Mouse (Mus musculus) midbrain, postnatal 0 days (tissue): ENCODE results near the gene Caskin2. TPM values are rescaled to one million over a fixed set of nuclear protein-coding genes. Genes with fewer than 3 reads are reported as not detected.

Experiments
- ATAC-seq: fragments of 200-750 bp; cut with Nextera tagmentation; 2 replicates; pipeline ENCODE4 v1.8.0; 2017; ENCODE audit warnings: moderate number of reproducible peaks, mild to moderate bottlenecking, moderate TSS enrichment, moderate library complexity; ENCODE audit not compliant: low FRiP score
- DNase-seq: peaks from one replicate; pipeline ENCODE4 v3.0.0-alpha.2; 2015; ENCODE audit warnings: low spot score
- H3K27ac ChIP-seq: fragments of 300-500 bp; sonication (generic); 2 replicates; pipeline ENCODE4 v1.5.1; 2014; ENCODE audit warnings: low read depth, mild to moderate bottlenecking, low read length, mixed read lengths
- H3K27me3 ChIP-seq: fragments of 300-500 bp; sonication (generic); 2 replicates; pipeline ENCODE4 v1.6.1; 2014; ENCODE audit warnings: low read length, control low read depth, mixed read lengths; ENCODE audit not compliant: insufficient read depth
- H3K36me3 ChIP-seq: fragments of 300-500 bp; sonication (generic); 2 replicates; pipeline ENCODE4 v1.6.1; 2014; ENCODE audit warnings: low read length, control low read depth, mixed read lengths; ENCODE audit not compliant: insufficient read depth
- H3K4me1 ChIP-seq: fragments of 300-500 bp; sonication (generic); 2 replicates; pipeline ENCODE4 v1.6.1; 2014; ENCODE audit warnings: mild to moderate bottlenecking, control low read depth, antibody characterized with exemption, low read length, mixed read lengths; ENCODE audit not compliant: insufficient read depth
- H3K4me2 ChIP-seq: fragments of 300-500 bp; sonication (generic); 2 replicates; pipeline ENCODE4 v1.6.1; 2014; ENCODE audit warnings: low read depth, mild to moderate bottlenecking, low read length, mixed read lengths; ENCODE audit not compliant: poor library complexity, severe bottlenecking
- H3K4me3 ChIP-seq: fragments of 300-500 bp; sonication (generic); 2 replicates; pipeline ENCODE4 v1.5.1; 2014; ENCODE audit warnings: low read depth, mild to moderate bottlenecking, low read length, moderate library complexity
- H3K9ac ChIP-seq: fragments of 300-500 bp; sonication (generic); replicated peaks from 2 replicates; pipeline ENCODE4 v1.6.1; 2014; ENCODE audit warnings: mild to moderate bottlenecking, low read length, moderate library complexity, mixed read lengths; ENCODE audit not compliant: poor library complexity, severe bottlenecking
- H3K9me3 ChIP-seq: fragments of 300-500 bp; sonication (generic); 2 replicates; pipeline ENCODE4 v1.6.1; 2016; ENCODE audit warnings: low read length, control low read depth
- CTCF ChIP-seq: IDR thresholded peaks from 2 replicates; pipeline ENCODE4 v1.5.1; 2016; ENCODE audit warnings: antibody characterized with exemption, mild to moderate bottlenecking
- WGBS: fragments of 180-500 bp; shearing (Covaris S2); extraction: QIAGEN DNeasy Blood & Tissue Kit; methylation state at CpG from one replicate; pipeline ENCODE4 v1.1.7; 2014; 5-methylcytosine and 5-hydroxymethylcytosine counted together
- polyA plus RNA-seq: library from polyadenylated mRNA; unstranded; fragments of >200 nt; fragmentation: Nextera tagmentation; extraction: Ambion mirVana; gene quantifications from 2 replicates; pipeline ENCODE4 v1.2.1, GENCODE M21; 2015
- total RNA-seq: library from RNA; depleted of rRNA; stranded (reverse); fragments of >200 nt; gene quantifications from 2 replicates; pipeline ENCODE4 v1.2.3, GENCODE M21; 2014

Caskin2 gene
- total and polyA plus RNA-seq, 2 experiments from 2014 or later, result 7.2 to 27.9 TPM

GRCm38 (mm10) chr11:115841044-115841443, 27.6 kb upstream of the Caskin2 start:
- H3K36me3 ChIP-seq, result no peaks in the 10 kb centered on the region
- no peaks in the 10 kb centered on the region for H3K9me3 ChIP-seq
- H3K27ac ChIP-seq, result no peak overlapping the region
- no peak overlapping the region for H3K4me2 ChIP-seq
- H3K27me3 ChIP-seq, result no peaks in the 10 kb centered on the region
- DNase-seq, result no peak
- TF ChIP-seq CTCF, result peak; percentile 35
- 88% methylated on average over 6 of the region's 6 CpGs for whole genome bisulfite sequencing
- no peak overlapping the region for H3K9ac ChIP-seq
- no peak for ATAC-seq
- no peak overlapping the region for H3K4me3 ChIP-seq
- H3K4me1 ChIP-seq, result no peaks in the 10 kb centered on the region

GRCm38 (mm10) chr11:115839732-115840131, 26.3 kb upstream of the Caskin2 start:
- Histone ChIP-seq H3K27me3 (no peaks in the 10 kb centered on the region), H3K9ac (no peak overlapping the region), H3K36me3 (no peaks in the 10 kb centered on the region), H3K4me3 (no peak overlapping the region), H3K27ac (no peak overlapping the region), H3K4me1 (no peaks in the 10 kb centered on the region), H3K9me3 (no peaks in the 10 kb centered on the region), H3K4me2 (no peak overlapping the region)
- no peak for TF ChIP-seq CTCF
- DNase-seq (no peak), ATAC-seq (no peak)
- 45% methylated on average over 3 of the region's 3 CpGs for WGBS

- H3K36me3 ChIP-seq, result no peaks in the 10 kb centered on the region
- no peak overlapping the region for H3K4me2 ChIP-seq
- no peak for ATAC-seq
- H3K27me3 ChIP-seq, result no peaks in the 10 kb centered on the region
- TF ChIP-seq CTCF, result no peak
- H3K4me1 ChIP-seq, result no peaks in the 10 kb centered on the region
- H3K9me3 ChIP-seq, result no peaks in the 10 kb centered on the region
- 52% methylated on average over 4 of the region's 4 CpGs for WGBS
- H3K4me3 ChIP-seq, result no peak overlapping the region
- no peak overlapping the region for H3K9ac ChIP-seq
- DNase-seq, result no peak
- no peak overlapping the region for H3K27ac ChIP-seq
Measured at GRCm38 (mm10) chr11:115838895-115839311, 25.5 kb upstream of the Caskin2 start.

- H3K9ac ChIP-seq, result no peak overlapping the region
- H3K9me3 ChIP-seq, result no peaks in the 10 kb centered on the region
- H3K27me3 ChIP-seq, result no peaks in the 10 kb centered on the region
- no peak overlapping the region for H3K4me2 ChIP-seq
- H3K36me3 ChIP-seq, result no peaks in the 10 kb centered on the region
- no peak overlapping the region for H3K4me3 ChIP-seq
- ATAC-seq (no peak), DNase-seq (no peak)
- H3K27ac ChIP-seq, result no peak overlapping the region
- H3K4me1 ChIP-seq, result no peaks in the 10 kb centered on the region
- no peak for TF ChIP-seq CTCF
- 90% methylated on average over 22 of the region's 22 CpGs for WGBS
Measured at GRCm38 (mm10) chr11:115837606-115838345, 24.3 kb upstream of the Caskin2 start.

GRCm38 (mm10) chr11:115836656-115837395, 23.4 kb upstream of the Caskin2 start:
- Histone ChIP-seq H3K36me3 (no peaks in the 10 kb centered on the region), H3K4me2 (no peak overlapping the region), H3K9ac (no peak overlapping the region), H3K9me3 (no peaks in the 10 kb centered on the region), H3K4me1 (no peaks in the 10 kb centered on the region), H3K27me3 (no peaks in the 10 kb centered on the region), H3K4me3 (no peak overlapping the region), H3K27ac (no peak overlapping the region)
- 26% methylated on average over 11 of the region's 11 CpGs for WGBS
- ATAC-seq (no peak), DNase-seq (no peak)
- no peak for TF ChIP-seq CTCF

- no peak overlapping the region for H3K9ac ChIP-seq
- H3K27me3 ChIP-seq, result peaks cover 6% of the 10 kb centered on the region; the same call in 1 of the 2 replicates
- H3K27ac ChIP-seq, result no peak overlapping the region
- ATAC-seq (no peak), DNase-seq (no peak)
- no peaks in the 10 kb centered on the region for H3K4me1 ChIP-seq
- H3K36me3 ChIP-seq, result no peaks in the 10 kb centered on the region
- H3K4me3 ChIP-seq, result no peak overlapping the region
- 73% methylated on average over 6 of the region's 6 CpGs for WGBS
- no peak overlapping the region for H3K4me2 ChIP-seq
- TF ChIP-seq CTCF, result no peak
- H3K9me3 ChIP-seq, result no peaks in the 10 kb centered on the region
Measured at GRCm38 (mm10) chr11:115834033-115834432, 20.6 kb upstream of the Caskin2 start.
